Mouse (Mus musculus): ENCODE results near the gene Irf1. TPM values are rescaled to one million over a fixed set of nuclear protein-coding genes. Genes with fewer than 3 reads are reported as not detected.

Irf1 gene
- total RNA-seq, 2 experiments from 2014 or later, result 41.7 to 55.9 TPM

DNA sequence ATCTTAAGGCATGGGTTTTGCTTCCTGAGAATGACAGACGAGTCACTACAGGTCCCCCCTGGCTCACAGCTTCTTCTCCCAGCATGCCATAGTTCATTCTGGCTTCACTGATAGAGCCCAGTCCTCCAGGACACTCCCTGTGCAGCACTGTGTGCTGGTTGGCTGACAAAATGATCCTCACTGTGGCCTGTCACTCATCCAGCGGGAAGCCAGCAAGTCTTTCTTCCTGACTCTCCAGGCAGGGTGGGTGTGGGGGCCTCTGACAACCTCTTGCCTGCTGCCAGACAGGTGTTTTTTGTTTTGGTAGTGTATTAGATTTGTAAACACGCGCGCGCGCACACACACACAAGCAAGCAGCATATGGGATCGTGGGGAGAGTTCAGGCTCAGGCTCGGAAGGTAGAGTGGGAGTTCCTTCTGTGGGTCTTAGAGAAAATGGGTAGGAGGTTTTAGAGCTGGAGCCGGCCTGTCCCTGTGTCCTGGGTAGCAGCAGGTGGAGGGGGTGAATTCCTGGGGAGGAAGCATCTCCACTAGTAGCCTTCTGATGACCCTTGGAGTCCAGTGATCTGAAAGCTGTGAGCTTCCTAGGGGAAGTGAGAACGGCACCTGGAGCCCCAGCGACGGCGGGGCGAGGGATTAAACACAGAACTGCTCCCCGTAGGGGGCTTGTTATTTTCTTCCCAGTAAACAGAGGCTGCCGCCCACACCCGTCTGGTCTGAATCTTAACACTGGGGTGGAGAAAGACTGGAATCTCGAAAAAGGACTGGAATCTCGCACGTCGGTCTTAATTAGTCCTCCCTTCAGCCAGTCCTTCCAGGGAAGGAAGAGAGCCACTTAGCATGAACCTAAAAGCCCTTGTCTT lies 10.0 kb upstream of the Irf1 start:
- no peak for ATAC-seq (replicated peaks; ENCODE audit: poor library complexity, severe bottlenecking)

DNA sequence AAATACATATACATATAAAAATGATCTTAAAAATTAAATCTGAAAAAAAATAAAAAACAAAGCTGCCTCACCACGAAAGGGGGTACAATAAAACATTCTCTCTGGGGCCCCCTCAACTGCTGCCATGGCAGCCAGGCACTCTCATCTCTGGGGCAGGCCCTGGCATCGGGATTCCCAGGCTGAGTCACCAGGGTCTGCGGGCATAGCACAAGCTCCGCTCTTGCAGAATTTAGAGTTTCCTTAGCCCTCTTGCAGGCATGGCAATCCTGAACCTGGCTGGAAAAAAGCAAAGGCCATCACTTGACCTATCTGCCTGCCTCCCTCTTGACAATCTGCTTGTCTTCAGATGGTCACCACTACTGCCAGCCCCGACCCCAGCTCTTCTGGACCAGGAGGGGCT lies 8.5 kb upstream of the Irf1 start:
- no peak for ATAC-seq (replicated peaks; ENCODE audit: poor library complexity, severe bottlenecking)

DNA sequence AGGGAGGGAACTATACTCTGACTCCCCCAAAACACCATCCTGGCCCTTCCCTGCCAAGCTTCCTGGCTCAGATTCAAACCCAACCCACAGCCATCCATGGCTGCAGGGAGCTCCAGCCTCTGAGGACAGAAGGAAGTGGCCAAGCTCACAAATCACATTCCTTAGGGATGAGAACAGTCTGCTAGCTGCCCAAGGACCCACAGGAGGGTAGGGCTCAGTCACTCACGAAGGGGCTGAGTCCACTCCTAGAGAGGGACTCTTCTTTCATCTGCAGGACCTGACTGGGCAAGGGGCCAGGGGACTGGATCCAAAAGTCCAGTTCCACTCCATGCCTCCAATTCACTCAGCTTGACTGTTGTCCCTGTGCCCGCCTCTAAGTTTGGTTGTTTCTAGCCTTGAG lies 8.0 kb upstream of the Irf1 start:
- no peak for ATAC-seq (replicated peaks; ENCODE audit: poor library complexity, severe bottlenecking)

DNA sequence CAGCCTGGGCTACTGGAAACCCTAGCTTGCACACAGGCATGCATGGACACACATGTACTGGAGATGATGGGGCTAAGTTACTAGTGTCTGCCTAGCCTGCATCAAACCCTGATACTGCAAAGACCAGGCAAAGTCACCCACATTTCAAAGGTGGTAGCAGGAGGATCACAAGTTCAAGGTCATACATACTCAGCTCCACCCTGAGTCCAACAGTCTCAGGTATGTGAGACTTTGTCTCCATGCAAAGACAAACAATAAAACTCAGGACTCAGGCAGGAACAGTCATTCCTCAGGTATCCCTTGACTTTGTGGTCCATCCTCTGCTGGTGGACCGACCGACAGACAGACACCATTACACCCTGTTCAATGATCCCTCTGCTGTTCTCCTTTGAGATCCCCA lies 7.4 kb upstream of the Irf1 start:
- no peak for ATAC-seq (replicated peaks; ENCODE audit: poor library complexity, severe bottlenecking)

DNA sequence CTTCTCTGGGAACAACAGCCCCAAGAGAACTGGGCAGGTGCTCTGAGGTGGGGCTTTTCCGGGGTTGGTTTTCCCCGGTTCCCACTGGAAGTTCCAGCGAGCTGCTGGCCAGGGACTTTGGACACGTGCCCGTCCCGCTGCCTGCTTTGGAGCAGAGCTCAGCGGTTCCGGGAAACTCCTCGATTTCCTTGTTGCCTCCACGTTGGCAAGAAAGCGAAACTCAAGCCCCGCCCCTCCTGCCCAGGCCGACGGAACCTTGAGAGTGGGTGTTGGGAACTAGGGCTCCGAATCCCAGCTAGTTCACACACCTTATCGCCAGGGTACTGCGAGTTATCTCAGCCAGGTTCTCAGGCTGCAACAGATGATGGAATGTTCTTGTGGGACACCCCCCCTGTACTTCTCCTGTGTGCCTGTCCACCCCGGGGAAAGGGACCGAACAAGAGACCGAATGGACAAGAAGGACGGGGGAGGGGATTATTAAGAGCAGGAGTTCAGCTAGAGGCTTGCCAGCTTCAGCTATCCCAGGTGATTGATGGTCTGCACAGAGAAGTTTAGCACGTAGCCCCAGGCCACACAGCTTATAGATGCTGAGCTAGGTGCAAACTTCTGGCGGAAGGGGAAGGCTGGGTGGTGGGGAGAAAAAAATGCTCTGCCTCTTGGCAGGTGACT lies 6.9 kb upstream of the Irf1 start:
- peak; percentile 36 for ATAC-seq (replicated peaks; ENCODE audit: poor library complexity, severe bottlenecking)

DNA sequence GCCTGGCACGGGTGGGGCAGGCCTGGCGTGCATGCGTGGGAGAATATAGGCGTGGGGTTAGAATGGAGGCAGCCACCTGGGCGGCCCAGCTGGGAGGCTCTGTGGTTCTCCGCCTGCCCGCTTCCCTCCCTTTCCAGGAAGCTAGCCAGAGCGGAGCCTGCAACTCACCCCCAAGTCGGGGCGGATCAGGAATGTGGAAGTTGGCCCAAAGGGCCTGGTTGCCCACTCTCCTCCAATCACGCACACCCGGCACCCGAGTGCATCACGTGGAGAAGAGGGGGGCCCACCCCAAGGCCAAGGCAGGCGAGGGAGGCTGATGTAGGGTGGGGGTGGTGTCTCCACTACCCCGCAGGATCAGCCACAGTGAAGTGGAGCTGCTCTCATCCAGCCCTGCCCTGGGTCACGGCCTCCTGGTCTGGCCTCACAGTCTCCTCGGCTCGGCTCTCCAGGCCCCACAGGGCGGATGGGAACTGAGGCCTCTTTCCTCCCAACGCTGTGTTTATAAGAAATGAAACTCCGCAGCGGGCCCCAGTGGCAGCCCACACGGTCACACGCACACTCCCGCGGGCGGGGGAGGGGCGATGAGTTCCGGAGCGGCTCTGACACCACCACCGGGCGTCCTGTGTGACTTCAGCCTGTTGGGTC lies 6.2 kb upstream of the Irf1 start:
- ATAC-seq (replicated peaks; ENCODE audit: poor library complexity, severe bottlenecking), result peak; percentile 87

DNA sequence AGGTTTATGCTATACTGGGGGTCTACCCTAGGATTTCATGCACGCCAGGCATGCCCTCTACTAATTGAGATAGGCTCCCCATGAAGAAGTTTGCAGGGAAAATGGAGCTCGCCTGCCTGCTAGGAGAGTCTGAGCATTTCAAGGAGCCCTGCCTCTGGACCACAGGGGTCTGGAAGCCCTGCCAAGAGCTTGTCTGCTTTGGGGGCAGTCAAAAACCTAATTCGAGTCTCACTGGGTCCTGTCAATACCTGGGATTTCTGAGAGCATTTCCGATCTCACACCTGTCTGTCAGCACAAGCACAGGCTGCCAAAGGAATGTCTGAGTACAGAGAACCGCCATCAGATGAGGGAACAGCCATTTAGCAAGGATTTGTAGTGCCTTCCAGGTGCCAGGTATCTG lies 5.2 kb upstream of the Irf1 start:
- ATAC-seq (replicated peaks; ENCODE audit: poor library complexity, severe bottlenecking), result no peak

DNA sequence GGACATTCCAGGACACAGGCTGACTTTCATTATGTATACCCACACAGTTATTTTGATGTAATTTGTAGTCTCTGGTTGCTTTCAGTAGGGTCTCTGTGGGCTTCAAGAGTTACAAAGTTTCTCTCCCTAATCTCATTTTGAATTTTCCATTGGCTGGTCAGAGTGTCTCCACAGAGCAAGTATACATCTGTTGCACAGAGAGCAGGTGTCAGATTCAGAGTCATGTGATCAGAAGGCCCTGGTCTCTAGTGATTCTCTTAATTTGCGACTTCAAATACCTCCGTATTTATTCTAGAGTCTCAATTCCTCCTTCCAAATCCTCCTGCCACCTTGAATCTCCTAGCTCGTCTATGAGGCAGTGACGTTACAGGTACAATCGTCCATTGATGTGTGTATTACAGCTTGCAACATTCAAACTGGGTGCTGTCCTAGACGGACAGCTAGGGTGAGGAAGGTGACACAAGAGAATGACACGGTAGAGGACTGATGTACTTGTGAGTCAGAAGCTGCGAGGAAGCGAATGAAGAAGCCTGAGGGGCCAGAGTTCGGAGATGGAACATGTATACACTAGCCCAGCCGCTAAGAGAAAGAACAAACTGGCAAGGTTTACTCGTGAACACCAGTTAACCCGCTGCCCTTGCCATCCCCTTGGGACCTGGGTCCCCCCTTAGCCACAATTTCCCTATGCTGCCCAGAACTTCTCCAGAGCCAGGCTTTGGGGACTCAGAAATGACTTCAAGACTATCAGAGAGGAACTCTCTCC lies 1.2 kb upstream of the Irf1 start:
- no peak for ATAC-seq (replicated peaks; ENCODE audit: poor library complexity, severe bottlenecking)

DNA sequence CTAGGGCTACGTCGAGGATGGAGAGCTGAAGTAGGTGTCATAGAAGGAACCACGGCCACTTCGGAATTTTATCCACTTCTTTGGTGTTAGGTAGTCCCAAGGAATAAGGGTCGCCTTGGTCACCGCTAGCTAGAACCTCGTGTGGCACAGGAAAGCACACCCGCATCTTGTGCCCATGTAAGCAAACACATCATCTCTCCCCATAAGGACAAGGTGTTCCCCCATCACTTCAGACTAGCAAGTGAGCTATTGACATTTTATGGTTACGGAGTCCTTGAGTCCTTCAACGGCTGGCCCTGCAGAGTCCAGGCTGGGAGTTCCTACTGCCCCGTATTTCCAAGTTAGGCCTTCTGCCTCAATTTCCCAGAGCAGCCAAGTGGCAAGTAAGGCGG lies 633 bp upstream of the Irf1 start:
- no peak for ATAC-seq (replicated peaks; ENCODE audit: poor library complexity, severe bottlenecking)

DNA sequence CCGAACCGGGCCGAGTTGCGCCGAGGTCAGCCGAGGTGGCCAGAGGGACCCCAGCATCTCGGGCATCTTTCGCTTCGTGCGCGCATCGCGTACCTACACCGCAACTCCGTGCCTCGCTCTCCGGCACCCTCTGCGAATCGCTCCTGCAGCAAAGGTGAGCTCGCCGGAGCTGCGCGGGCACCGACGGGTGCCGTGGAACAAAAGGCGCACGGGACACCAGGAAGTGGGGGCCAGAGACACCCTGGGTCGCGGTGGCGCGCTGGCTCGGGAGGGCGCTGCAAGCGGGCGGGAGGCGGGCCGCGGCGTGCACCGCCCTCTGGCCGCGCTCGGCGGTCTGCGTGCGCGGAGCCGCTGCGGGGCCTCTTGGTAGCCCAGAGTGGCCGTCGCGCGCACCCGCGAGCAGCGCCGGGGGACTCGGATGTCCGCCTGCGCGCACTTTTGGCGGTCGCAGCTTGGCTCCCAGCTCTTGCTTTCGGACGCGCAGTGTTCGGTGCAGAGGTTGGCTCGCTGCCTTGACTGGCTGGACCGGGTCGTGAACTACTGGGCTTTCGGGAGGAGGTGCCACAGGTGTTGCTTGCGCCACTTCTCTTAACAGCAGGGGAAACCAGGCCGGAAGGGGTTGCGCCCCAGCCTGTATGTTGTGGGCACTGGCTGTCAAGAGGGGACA lies 444 bp downstream of the Irf1 start:
- ATAC-seq (replicated peaks; ENCODE audit: poor library complexity, severe bottlenecking), result peak; percentile 42

DNA sequence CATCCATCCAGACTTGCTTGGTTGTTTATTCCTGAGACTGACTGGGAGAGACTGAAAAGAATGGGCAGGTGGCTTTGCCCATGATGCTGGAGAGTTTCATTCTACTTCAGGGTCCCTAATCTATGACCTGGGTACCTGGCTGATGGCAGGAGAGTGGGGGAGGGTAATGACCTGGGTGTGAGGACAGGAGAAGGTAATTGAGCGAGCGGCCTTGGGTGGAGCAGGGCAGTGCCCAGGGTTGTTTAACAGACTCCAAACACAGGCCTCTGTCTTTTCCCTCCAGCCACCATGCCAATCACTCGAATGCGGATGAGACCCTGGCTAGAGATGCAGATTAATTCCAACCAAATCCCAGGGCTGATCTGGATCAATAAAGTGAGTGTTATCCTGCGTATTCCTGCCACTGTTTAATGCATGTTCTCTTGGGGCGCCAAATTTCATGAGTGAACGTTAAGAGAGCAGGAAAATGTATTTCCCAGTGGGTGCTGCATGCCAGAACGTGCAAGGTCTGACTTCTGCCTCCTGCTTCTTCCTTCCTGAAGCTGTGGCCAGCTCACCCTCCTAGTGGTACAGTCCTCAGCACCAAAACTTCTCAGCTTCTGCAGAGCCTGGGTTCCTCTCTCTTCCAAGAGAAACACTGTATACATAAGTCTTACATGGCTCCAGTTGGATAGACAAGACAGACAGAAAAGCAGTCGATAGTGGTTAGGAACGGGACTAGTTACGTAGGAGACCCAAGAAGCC lies 1.4 kb downstream of the Irf1 start:
- ATAC-seq (replicated peaks; ENCODE audit: poor library complexity, severe bottlenecking), result no peak

DNA sequence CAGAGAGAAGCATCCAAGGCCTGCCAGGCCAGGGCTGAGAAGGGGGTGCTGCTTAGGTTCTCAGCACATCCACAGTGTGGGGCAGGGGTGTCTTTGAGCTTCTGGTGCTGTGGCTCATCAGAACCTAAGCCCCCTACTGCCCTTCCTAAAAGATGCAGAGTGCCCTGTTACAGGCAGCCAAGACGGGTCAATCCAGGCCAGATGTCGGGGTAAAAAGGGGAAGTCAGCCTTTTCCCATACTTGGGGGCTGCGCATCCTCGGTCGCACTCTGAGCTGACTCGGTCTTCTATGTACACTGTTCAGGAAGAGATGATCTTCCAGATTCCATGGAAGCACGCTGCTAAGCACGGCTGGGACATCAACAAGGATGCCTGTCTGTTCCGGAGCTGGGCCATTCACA lies 2.7 kb downstream of the Irf1 start:
- ATAC-seq (replicated peaks; ENCODE audit: poor library complexity, severe bottlenecking), result peak; percentile 36

DNA sequence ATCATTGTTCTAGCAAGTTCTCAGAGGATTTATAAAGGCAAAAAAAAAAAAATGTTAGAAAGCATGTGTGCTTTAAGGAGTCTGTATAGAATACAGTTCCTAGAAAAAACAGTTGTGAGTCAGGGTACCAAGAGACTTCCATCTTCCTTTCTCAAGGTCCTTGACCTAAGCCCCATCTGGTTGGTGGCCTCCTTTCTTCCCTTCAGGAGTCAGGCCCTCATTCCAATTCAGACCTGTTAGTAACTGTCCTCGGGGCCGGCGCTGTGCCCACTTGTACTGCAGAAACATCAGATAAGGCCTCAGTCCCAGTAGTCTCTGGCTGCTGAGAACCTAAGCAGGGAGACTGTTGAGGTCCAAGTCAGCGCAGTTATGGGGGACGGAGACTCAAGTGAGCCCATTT lies 3.3 kb downstream of the Irf1 start, which contains the start of gene Gm17334:
TSS of gene Gm17334 (minus strand) at position 101 of the 400 bp plus-strand sequence.
- no peak for ATAC-seq (replicated peaks; ENCODE audit: poor library complexity, severe bottlenecking)

DNA sequence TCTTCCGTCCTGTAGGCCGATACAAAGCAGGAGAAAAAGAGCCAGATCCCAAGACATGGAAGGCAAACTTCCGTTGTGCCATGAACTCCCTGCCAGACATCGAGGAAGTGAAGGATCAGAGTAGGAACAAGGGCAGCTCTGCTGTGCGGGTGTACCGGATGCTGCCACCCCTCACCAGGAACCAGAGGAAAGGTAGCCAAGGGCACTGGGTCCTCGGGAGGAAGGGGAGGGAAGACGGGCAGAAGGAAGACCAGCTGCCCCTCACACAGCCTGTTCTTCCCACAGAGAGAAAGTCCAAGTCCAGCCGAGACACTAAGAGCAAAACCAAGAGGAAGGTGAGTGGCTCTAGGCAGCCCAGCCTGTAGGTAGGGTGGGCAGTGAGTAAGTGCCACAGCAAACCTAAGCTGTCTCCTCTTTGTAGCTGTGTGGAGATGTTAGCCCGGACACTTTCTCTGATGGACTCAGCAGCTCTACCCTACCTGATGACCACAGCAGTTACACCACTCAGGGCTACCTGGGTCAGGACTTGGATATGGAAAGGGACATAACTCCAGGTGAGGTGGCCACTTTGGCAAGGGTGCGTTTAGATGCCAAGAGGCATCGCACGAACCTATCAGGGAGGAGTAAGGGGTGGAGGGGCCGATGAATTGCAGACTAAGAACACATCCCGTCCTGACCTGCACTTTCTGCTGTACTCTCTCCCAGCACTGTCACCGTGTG lies 4.0 kb downstream of the Irf1 start:
- no peak for ATAC-seq (replicated peaks; ENCODE audit: poor library complexity, severe bottlenecking)

DNA sequence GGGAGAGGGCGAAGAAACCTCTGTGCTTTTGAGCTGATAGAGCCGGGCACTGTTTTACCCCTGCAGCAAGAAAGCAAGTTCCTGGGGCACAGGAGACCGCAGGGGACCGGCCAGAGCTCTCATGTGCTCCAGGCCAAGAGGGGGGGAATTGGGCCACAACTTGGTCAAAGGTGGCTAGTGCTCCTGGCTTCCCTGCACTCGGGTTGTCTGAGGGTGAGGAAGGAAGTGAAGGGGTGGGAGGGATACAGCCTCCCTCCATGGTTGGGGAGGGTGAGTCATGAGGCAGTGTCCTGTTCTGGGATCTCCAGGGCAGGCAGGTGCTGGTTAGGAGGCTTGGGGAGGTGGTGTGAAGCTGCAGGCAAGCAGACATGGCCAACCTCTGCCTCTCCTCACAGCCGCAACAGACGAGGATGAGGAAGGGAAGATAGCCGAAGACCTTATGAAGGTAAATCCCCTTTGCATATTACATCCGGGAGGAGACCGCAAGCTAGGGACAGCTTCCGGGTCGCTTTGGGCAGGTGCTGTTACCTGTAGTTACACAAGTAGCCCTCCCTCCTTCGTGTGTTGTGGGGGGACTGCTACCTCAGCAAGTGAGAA lies 4.9 kb downstream of the Irf1 start:
- no peak for ATAC-seq (replicated peaks; ENCODE audit: poor library complexity, severe bottlenecking)

DNA sequence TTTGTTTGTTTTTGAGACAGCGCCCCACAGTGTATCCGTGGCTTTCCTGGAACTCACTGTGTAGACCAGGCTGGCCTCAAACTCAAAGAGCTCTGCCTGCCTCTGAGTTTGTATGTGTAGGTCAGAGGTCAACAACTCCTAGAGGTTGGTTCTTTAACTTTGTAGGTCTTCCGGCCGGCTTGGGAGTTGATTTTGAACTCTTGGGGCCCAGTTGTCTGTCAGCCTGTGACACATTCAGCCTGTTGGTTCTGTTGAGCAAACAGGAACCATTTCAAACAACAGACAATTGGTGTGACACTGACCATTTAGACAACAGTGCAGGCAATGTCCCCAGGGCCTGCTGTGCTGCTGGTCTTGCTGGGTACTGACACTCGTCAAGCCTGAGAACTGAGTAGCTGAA lies 7.9 kb downstream of the Irf1 start:
- no peak for ATAC-seq (replicated peaks; ENCODE audit: poor library complexity, severe bottlenecking)

DNA sequence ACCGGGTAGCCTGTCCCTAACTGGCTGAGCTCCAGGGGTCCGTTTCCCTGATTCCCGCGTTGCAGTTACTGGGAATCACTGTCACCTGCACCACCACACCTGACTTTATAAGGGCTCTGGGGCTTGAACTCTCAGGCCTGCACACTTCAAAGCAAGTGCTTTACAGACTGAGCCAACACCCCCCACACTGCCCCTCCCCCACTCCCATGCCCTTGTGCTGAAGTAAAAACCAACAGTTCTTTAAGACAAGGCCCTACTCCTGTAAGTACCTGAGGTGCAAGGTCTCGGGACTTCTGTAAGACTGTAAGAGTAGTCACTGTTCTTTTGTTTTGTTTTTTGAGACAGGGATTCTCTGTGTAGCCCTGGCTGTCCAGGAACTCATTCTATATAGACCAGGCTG lies 8.6 kb downstream of the Irf1 start:
- ATAC-seq (replicated peaks; ENCODE audit: poor library complexity, severe bottlenecking), result no peak

DNA sequence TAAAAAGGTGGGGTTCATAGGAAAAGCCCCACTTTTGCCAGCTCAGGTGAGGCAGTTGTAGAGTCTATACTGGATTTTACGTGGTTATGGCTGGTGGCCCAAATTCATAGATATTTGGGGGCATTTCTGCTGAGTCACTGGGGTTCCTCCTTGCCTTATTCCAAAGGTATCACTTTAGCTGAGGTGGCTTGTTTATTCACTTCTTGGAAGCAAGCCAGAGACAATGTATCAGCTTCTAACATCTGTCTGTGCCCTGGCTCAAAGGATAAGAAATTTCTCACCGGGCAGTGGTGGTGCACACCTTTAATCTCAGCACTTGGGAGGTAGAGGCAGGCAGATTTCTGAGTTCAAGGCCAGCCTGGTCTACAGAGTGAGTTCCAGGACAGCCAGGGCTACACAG lies 10.0 kb downstream of the Irf1 start:
- no peak for ATAC-seq (replicated peaks; ENCODE audit: poor library complexity, severe bottlenecking)

All from granulocyte monocyte progenitor cell, adult 5-6 weeks (primary cell).